Mouse (Mus musculus) liver, embryonic 16.5 days (tissue): ENCODE data around the gene Il3. TPM values are rescaled to one million over a fixed set of nuclear protein-coding genes. Genes with fewer than 3 reads are reported as not detected.

ENCODE experiments used
- ATAC-seq: fragments of 200-750 bp; cut with Nextera tagmentation; 2 replicates; pipeline ENCODE4 v1.8.0; 2017; ENCODE audit warnings: low read depth, mild to moderate bottlenecking, moderate number of reproducible peaks, moderate library complexity
- H3K27ac ChIP-seq: fragments of 300-500 bp; sonication (generic); 2 replicates; pipeline ENCODE4 v1.5.1; 2014; ENCODE audit warnings: mild to moderate bottlenecking, low read length
- H3K27me3 ChIP-seq: fragments of 300-500 bp; sonication (generic); 2 replicates; pipeline ENCODE4 v1.6.1; 2014; ENCODE audit warnings: low read depth, low read length, mixed read lengths; ENCODE audit not compliant: control insufficient read depth, insufficient read depth
- H3K36me3 ChIP-seq: fragments of 300-500 bp; sonication (generic); 2 replicates; pipeline ENCODE4 v1.6.1; 2014; ENCODE audit warnings: mild to moderate bottlenecking; ENCODE audit not compliant: control insufficient read depth, insufficient read depth
- H3K4me1 ChIP-seq: fragments of 300-500 bp; sonication (generic); 2 replicates; pipeline ENCODE4 v1.6.1; 2014; ENCODE audit warnings: low read depth, low read length, mixed read lengths; ENCODE audit not compliant: control insufficient read depth
- H3K4me2 ChIP-seq: fragments of 300-500 bp; sonication (generic); 2 replicates; pipeline ENCODE4 v1.6.1; 2014; ENCODE audit warnings: low read depth, low read length, mixed read lengths
- H3K4me3 ChIP-seq: fragments of 300-500 bp; sonication (generic); 2 replicates; pipeline ENCODE4 v1.5.1; 2014; ENCODE audit warnings: low read depth, mild to moderate bottlenecking, low read length
- H3K9ac ChIP-seq: fragments of 300-500 bp; sonication (generic); 2 replicates; pipeline ENCODE4 v1.6.1; 2014; ENCODE audit warnings: low read depth, low read length
- H3K9me3 ChIP-seq: fragments of 300-500 bp; sonication (generic); replicated peaks from 2 replicates; pipeline ENCODE4 v1.6.1; 2016; ENCODE audit warnings: low read length; ENCODE audit not compliant: control insufficient read depth
- WGBS: fragments of 180-500 bp; shearing (Covaris S2); extraction: QIAGEN DNeasy Blood & Tissue Kit; methylation state at CpG from one replicate; pipeline ENCODE4 v1.1.7; 2014; ENCODE audit not compliant: insufficient replicate concordance; 5-methylcytosine and 5-hydroxymethylcytosine counted together
- polyA plus RNA-seq: library from polyadenylated mRNA; unstranded; fragments of >200 nt; fragmentation: Nextera tagmentation; extraction: Ambion mirVana; gene quantifications from 2 replicates; pipeline ENCODE4 v1.2.1, GENCODE M21; 2015

The Il3 gene
- polyA plus RNA-seq, result not detected in 2 replicates

- H3K27me3 ChIP-seq, result no peaks in the 10 kb centered on the region
- no peak within 1 kb of the TSS for H3K9ac ChIP-seq
- ATAC-seq, result no peak
- 36% methylated on average over 6 of the region's 6 CpGs for WGBS
- H3K4me3 ChIP-seq, result no peak within 1 kb of the TSS
- H3K27ac ChIP-seq, result no peak within 1 kb of the TSS
- H3K36me3 ChIP-seq, result no peaks in the 10 kb centered on the region
- H3K4me2 ChIP-seq, result no peak within 1 kb of the TSS
- no peaks in the 10 kb centered on the region for H3K9me3 ChIP-seq
- H3K4me1 ChIP-seq, result no peaks in the 10 kb centered on the region
Measured at GRCm38 (mm10) chr11:54267177-54267576, at the start of gene Il3. Il3 (minus strand) TSS chr11:54267277.

- Histone ChIP-seq H3K4me2 (no peak overlapping the region), H3K27ac (no peak overlapping the region), H3K27me3 (no peaks in the 10 kb centered on the region), H3K9me3 (no peaks in the 10 kb centered on the region), H3K4me3 (no peak overlapping the region), H3K4me1 (no peaks in the 10 kb centered on the region; the same call in none of the 2 replicates), H3K36me3 (no peaks in the 10 kb centered on the region), H3K9ac (no peak overlapping the region)
- ATAC-seq, result no peak
- 52% methylated on average over 5 of the region's 5 CpGs for WGBS
Measured at GRCm38 (mm10) chr11:54315336-54315735, 48.3 kb upstream of the Il3 start.

DNA sequence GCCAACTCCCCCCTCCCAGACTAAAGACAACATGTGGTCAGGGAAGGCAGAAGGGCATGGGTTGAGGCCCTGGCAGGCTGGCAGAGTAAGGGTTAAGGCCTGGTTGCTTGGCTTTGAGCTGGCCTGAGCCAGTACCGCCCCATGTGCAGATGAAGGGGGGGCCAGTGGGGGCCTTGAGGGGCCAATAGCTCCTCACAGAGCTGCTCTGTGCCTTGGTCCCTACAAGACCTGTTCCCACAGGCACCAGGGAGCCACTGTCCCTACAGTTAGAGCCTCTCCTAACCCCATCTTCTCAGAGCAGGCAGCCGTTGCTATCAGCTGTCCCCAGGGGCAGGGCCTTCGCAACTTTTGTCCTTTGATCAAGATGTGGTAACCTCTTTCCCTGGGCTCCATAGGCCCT lies 47.7 kb upstream of the Il3 start:
- no peaks in the 10 kb centered on the region; the same call in none of the 2 replicates for H3K4me1 ChIP-seq
- no peak overlapping the region for H3K4me2 ChIP-seq
- H3K9me3 ChIP-seq, result no peaks in the 10 kb centered on the region
- no peaks in the 10 kb centered on the region for H3K36me3 ChIP-seq
- no peaks in the 10 kb centered on the region for H3K27me3 ChIP-seq
- no peak overlapping the region for H3K9ac ChIP-seq
- 5% methylated on average over 3 of the region's 3 CpGs for WGBS
- no peak overlapping the region for H3K4me3 ChIP-seq
- peak; percentile 66 for ATAC-seq
- 0 out of 2 replicates have a peak overlapping the region, but pooled peaks have one; percentile 10 for H3K27ac ChIP-seq

GRCm38 (mm10) chr11:54313391-54314360 lies 46.6 kb upstream of the Il3 start:
- H3K9ac ChIP-seq, result no peak overlapping the region
- H3K27me3 ChIP-seq, result no peaks in the 10 kb centered on the region
- no peaks in the 10 kb centered on the region; the same call in none of the 2 replicates for H3K4me1 ChIP-seq
- peak; percentile 59 for ATAC-seq
- H3K36me3 ChIP-seq, result no peaks in the 10 kb centered on the region
- no peak overlapping the region for H3K4me2 ChIP-seq
- H3K4me3 ChIP-seq, result no peak overlapping the region
- H3K9me3 ChIP-seq, result no peaks in the 10 kb centered on the region
- WGBS, result 41% methylated on average over 7 of the region's 7 CpGs
- peak overlapping the region; percentile 34; the same call in 1 of the 2 replicates for H3K27ac ChIP-seq

- no peaks in the 10 kb centered on the region for H3K9me3 ChIP-seq
- H3K36me3 ChIP-seq, result no peaks in the 10 kb centered on the region
- 4% methylated on average over 1 of the region's 1 CpGs for WGBS
- H3K9ac ChIP-seq, result no peak overlapping the region
- no peaks in the 10 kb centered on the region; the same call in none of the 2 replicates for H3K4me1 ChIP-seq
- no peak overlapping the region for H3K4me2 ChIP-seq
- H3K4me3 ChIP-seq, result no peak overlapping the region
- ATAC-seq, result no peak
- H3K27ac ChIP-seq, result no peak overlapping the region
- H3K27me3 ChIP-seq, result no peaks in the 10 kb centered on the region
Measured at GRCm38 (mm10) chr11:54312603-54313002, 45.5 kb upstream of the Il3 start.

DNA sequence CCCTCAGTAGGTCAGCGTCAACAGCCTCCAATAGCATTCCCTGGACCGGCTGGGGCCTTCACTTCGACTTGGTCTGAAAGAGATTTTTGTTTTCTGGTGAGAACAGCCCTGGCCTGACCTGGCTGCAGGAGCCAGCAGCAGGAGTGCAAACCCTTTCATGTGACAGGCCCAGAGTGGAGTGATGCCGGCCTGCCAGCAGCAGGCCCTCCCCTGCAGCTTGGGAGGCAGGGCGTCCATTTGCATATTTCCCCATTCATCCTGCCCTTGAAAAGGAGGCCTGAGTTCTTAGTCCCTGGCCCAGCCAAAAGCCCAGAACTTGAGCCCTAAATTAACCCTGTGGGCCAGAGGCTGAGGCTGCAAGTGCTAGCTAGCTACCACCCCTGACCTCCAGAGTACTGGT lies 44.9 kb upstream of the Il3 start:
- Histone ChIP-seq H3K4me2 (no peak overlapping the region), H3K4me3 (no peak overlapping the region), H3K9me3 (no peaks in the 10 kb centered on the region), H3K27me3 (peaks cover 1% of the 10 kb centered on the region; the same call in 1 of the 2 replicates), H3K4me1 (no peaks in the 10 kb centered on the region; the same call in none of the 2 replicates), H3K36me3 (no peaks in the 10 kb centered on the region), H3K9ac (no peak overlapping the region), H3K27ac (no peak overlapping the region)
- ATAC-seq, result no peak
- 44% methylated on average over 5 of the region's 5 CpGs for WGBS

DNA sequence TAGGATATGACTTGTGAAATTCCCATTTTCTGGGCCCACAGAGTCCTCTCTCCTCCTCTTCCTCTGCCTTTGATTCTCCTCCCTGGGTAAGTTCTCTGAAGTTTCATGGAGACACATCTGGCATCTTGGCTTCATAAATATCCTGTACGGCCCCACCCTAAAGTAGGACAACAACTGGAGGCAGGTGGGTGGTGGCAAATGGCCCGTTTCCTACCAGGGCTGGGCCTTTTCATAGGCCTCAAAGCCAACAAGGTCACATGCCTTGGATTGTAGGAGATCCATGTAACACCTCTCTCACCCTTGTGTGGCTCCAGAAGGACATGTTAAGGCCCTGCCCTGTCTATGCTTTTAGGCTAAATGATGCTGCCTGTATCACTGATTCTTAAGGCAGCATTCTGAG lies 43.5 kb upstream of the Il3 start:
- peaks cover 9% of the 10 kb centered on the region for H3K27me3 ChIP-seq
- no peak for ATAC-seq
- no peaks in the 10 kb centered on the region for H3K36me3 ChIP-seq
- H3K4me2 ChIP-seq, result no peak overlapping the region
- H3K4me1 ChIP-seq, result no peaks in the 10 kb centered on the region; the same call in none of the 2 replicates
- WGBS, result 60% methylated on average over 2 of the region's 2 CpGs
- H3K9me3 ChIP-seq, result no peaks in the 10 kb centered on the region
- no peak overlapping the region for H3K9ac ChIP-seq
- H3K27ac ChIP-seq, result no peak overlapping the region
- no peak overlapping the region for H3K4me3 ChIP-seq

DNA sequence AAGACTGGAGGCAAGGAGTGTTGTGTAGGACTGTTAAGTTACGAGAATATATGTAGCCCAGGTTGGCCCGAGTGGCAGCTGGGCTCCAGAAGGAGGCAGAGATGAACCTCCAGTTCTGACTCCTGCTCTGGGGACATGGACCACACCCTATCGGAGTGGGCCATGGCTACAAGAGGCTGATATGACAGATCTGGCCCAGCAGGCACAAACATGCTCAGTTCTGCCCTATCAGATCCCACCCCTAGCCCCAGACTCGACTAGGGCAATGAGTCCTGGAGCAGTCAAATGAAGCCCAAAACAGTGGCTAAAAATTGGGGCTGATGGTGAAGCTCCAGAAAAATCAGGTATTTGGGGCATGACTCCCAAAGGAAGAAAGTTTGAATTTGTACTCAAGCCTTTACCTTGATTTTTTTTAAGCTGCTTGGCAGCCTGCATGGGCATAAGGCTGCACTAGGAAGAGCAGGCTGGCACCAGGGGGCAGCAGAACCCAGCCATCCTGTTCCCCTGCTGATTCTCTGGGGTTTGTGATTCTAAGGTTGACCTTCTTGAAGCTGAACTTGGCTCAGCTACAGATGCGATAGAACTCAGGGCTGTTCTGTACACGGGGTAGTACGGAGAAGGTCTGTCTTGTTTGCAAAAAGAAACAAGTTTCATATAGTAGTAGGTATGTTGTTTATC lies 40.2 kb upstream of the Il3 start:
- no peak overlapping the region for H3K27ac ChIP-seq
- H3K36me3 ChIP-seq, result no peaks in the 10 kb centered on the region
- H3K9me3 ChIP-seq, result no peaks in the 10 kb centered on the region
- H3K9ac ChIP-seq, result no peak overlapping the region
- no peak overlapping the region for H3K4me3 ChIP-seq
- peaks cover 42% of the 10 kb centered on the region for H3K27me3 ChIP-seq
- H3K4me1 ChIP-seq, result no peaks in the 10 kb centered on the region
- ATAC-seq, result no peak
- H3K4me2 ChIP-seq, result no peak overlapping the region
- WGBS, result 41% methylated on average over 7 of the region's 7 CpGs
